Mouse (Mus musculus) forebrain, embryonic 13.5 days (tissue): ENCODE measurements around the gene Pts. TPM values are rescaled to one million over a fixed set of nuclear protein-coding genes. Genes with fewer than 3 reads are reported as not detected.

ENCODE experiments used
- ATAC-seq: fragments of 200-750 bp; cut with Nextera tagmentation; 2 replicates; pipeline ENCODE4 v1.8.0; 2017
- H3K27ac ChIP-seq: fragments of 300-500 bp; sonication (generic); 2 replicates; pipeline ENCODE4 v1.5.1; 2015; ENCODE audit warnings: inconsistent platforms, mild to moderate bottlenecking, moderate library complexity
- H3K27me3 ChIP-seq: fragments of 300-500 bp; sonication (generic); 2 replicates; pipeline ENCODE4 v1.6.1; 2015; ENCODE audit warnings: mild to moderate bottlenecking, inconsistent platforms
- H3K36me3 ChIP-seq: fragments of 300-500 bp; sonication (generic); 2 replicates; pipeline ENCODE4 v1.6.1; 2015; ENCODE audit warnings: mild to moderate bottlenecking, inconsistent platforms; ENCODE audit not compliant: poor library complexity, severe bottlenecking
- H3K4me1 ChIP-seq: fragments of 300-500 bp; sonication (generic); 2 replicates; pipeline ENCODE4 v1.6.1; 2015; ENCODE audit warnings: inconsistent platforms
- H3K4me2 ChIP-seq: fragments of 300-500 bp; sonication (generic); 2 replicates; pipeline ENCODE4 v1.6.1; 2015; ENCODE audit warnings: inconsistent platforms, mild to moderate bottlenecking, moderate library complexity
- H3K4me3 ChIP-seq: fragments of 300-500 bp; sonication (generic); 2 replicates; pipeline ENCODE4 v1.5.1; 2015; ENCODE audit warnings: mild to moderate bottlenecking, inconsistent platforms
- H3K9ac ChIP-seq: fragments of 300-500 bp; sonication (generic); 2 replicates; pipeline ENCODE4 v1.6.1; 2015; ENCODE audit warnings: mild to moderate bottlenecking, inconsistent platforms
- H3K9me3 ChIP-seq: fragments of 300-500 bp; sonication (generic); replicated peaks from 2 replicates; pipeline ENCODE4 v1.6.1; 2016; ENCODE audit warnings: inconsistent platforms
- WGBS: fragments of 180-500 bp; shearing (Covaris S2); methylation state at CpG from one replicate; pipeline ENCODE4 v1.1.7; 2015; 5-methylcytosine and 5-hydroxymethylcytosine counted together
- polyA plus RNA-seq: library from polyadenylated mRNA; unstranded; fragments of >200 nt; fragmentation: Nextera tagmentation; extraction: Ambion mirVana; gene quantifications from 2 replicates; pipeline ENCODE4 v1.2.1, GENCODE M21; 2015

The Pts gene
- polyA plus RNA-seq: 97.0 and 102 TPM in 2 replicates

DNA sequence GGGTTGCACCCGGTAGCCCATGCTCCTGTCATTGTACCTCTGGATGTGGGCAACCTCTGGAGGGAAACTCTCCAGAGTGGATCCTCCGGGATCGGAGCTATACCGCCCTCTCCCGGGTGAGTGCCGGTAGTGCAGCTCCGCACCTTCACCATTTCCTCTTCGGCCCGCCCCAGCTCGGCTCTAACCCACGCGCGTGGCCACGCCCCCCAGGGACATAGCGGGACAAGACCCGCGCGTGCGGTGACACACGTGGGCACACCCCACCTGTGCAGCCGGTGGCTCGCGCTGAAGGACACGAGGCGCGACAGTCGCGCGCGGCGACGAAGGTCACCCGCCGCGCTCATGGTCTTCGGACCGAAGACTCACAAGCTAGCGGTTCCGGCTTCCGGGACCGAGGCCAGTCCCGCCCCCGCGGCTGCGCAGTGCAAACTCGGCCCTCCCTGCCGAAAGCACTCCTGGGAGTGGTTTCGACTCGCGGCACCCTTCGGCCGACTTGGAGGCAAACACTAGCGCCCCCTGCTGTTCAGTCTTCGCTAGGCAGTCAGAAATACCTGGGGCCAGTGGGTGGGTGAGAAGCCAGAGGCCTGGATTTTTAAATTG lies at the start of gene Pts:
TSS of gene Pts (minus strand) at position 432 of the 600 bp plus-strand sequence.
- H3K4me1 ChIP-seq: peaks cover 15% of the 10 kb centered on the region
- no peaks in the 10 kb centered on the region for H3K27me3 ChIP-seq
- no peaks in the 10 kb centered on the region for H3K9me3 ChIP-seq
- peak within 1 kb of the TSS; percentile 81 for H3K4me3 ChIP-seq
- H3K4me2 ChIP-seq: peak within 1 kb of the TSS; percentile 59
- peak within 1 kb of the TSS; percentile 65 for H3K27ac ChIP-seq
- H3K36me3 ChIP-seq: no peaks in the 10 kb centered on the region
- under 1% methylated on average over 54 of the region's 54 CpGs for WGBS
- ATAC-seq: peak; percentile 99
- peak within 1 kb of the TSS; percentile 77 for H3K9ac ChIP-seq

DNA sequence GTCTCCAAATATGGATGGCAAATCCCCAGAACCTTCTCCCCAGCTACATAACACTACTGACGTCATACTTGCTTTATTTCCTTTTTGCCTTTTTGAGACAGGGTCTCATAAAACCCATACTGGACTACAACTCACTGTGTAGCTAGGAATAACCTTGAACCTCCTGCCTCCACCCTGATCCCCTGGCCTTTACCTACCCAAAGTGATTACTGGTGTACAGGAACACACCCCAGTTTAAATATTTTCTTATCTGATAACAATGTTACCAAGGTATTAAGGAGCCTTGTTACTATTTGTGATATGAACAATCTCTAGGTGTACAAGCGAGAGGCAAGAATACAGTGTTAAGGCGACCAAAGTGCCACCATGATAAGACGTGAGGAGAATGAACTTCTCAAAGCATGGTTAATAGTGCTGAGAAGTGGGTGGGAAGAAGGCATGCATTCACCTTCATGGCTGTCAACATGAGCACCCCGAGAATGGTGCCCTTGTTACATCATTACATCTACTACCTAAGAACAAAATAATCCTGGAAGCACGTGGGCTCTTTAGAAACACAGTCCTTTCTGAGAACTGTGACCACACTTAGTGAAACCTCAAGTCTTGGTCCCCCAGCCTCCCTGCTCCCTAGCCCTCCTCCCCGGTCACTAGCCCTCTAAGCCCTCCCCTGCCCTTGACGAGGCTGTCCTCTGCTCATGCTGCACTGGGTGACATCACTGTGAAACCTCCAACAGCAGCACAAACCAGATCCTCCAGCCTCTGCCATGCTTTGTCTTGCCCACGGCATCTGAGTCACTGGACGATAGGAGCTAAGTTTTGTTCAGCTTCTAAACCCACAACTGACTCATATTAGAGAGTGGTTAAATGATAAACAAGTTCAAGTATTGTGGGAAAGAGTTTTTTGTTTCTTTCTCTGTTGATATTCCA lies 41.3 kb upstream of the Pts start:
- ATAC-seq: no peak
- Histone ChIP-seq H3K4me3 (no peak overlapping the region), H3K4me2 (no peak overlapping the region), H3K9me3 (no peaks in the 10 kb centered on the region), H3K9ac (no peak overlapping the region), H3K27me3 (0 out of 2 replicates have a peak, but pooled peaks cover 3% of the 10 kb centered on the region), H3K27ac (no peak overlapping the region), H3K36me3 (no peaks in the 10 kb centered on the region), H3K4me1 (no peaks in the 10 kb centered on the region)
- WGBS: 76% methylated on average over 10 of the region's 10 CpGs

DNA sequence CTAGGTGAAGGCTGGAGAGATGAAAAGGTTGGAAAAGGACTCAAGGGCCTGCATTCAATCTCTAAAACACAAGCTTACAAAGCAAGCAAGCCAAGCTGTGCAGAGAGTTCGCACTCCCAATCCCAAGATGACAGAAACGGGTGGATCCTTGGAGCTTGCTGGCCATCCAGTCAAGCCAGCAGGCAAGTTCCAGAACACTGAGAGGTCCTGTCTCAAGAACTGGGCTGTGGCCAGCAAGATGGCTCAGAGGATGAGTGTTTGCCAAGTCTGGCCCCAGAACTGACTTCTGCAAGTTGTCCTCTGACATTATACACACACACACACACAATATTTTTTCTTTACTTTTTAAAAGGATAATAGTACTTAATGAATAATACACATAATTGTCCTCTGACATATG lies 39.4 kb upstream of the Pts start:
- no peak overlapping the region for H3K4me3 ChIP-seq
- 90% methylated on average over 2 of the region's 2 CpGs for WGBS
- H3K36me3 ChIP-seq: no peaks in the 10 kb centered on the region
- H3K9me3 ChIP-seq: no peaks in the 10 kb centered on the region
- ATAC-seq: no peak
- H3K9ac ChIP-seq: no peak overlapping the region
- H3K27me3 ChIP-seq: 0 out of 2 replicates have a peak, but pooled peaks cover 3% of the 10 kb centered on the region
- no peak overlapping the region for H3K27ac ChIP-seq
- no peaks in the 10 kb centered on the region for H3K4me1 ChIP-seq
- H3K4me2 ChIP-seq: no peak overlapping the region

DNA sequence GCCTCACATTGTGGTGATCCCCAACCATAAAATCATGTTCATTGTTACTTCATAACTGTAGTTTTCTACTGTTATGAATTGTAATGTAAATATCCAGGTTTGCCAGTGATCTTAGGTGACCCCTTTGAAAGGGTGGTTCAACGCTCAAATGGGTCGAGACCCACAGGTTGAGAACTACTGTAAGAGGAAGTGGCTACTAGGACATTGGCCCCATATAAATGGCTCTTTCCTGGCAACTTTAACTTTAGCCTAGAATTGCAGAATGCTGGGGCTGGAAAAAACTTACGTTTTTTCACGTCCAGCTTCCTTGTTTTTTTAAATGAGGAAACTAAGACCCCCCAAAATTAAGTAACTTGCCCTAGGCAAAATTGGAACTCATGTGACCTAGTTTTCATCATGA lies 38.8 kb upstream of the Pts start:
- WGBS: 88% methylated on average over 4 of the region's 4 CpGs
- H3K9me3 ChIP-seq: no peaks in the 10 kb centered on the region
- 0 out of 2 replicates have a peak, but pooled peaks cover 3% of the 10 kb centered on the region for H3K27me3 ChIP-seq

DNA sequence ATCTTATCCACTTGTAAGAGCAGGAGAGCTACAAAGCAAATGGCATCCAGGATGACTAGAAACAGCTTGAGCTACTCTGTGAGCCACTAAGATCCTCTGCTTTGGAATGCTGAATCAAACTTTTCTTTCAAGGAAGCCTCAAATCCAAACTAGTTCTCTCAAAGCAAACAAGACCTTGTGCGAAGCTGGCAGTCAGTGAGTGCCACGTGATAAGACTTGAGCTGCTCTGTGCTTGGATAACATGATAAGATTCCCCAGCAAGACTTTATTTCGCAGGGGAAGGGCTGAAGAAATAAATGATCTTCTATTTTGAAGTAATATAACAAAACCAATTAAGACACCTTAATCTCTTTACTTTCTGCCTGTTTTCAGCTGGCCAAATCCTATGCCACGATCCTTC lies 37.4 kb upstream of the Pts start:
- H3K9ac ChIP-seq: no peak overlapping the region
- 85% methylated on average over 4 of the region's 4 CpGs for WGBS
- H3K36me3 ChIP-seq: no peaks in the 10 kb centered on the region
- no peaks in the 10 kb centered on the region for H3K4me1 ChIP-seq
- H3K27ac ChIP-seq: no peak overlapping the region
- no peak overlapping the region for H3K4me3 ChIP-seq
- no peaks in the 10 kb centered on the region for H3K9me3 ChIP-seq
- 0 out of 2 replicates have a peak, but pooled peaks cover 3% of the 10 kb centered on the region for H3K27me3 ChIP-seq
- ATAC-seq: no peak
- no peak overlapping the region for H3K4me2 ChIP-seq

More for the DNA sequence above, 38.8 kb upstream of the Pts start:
- Histone ChIP-seq H3K9ac (no peak overlapping the region), H3K4me3 (no peak overlapping the region), H3K4me2 (no peak overlapping the region), H3K36me3 (no peaks in the 10 kb centered on the region), H3K4me1 (no peaks in the 10 kb centered on the region), H3K27ac (no peak overlapping the region)
- ATAC-seq: no peak

DNA sequence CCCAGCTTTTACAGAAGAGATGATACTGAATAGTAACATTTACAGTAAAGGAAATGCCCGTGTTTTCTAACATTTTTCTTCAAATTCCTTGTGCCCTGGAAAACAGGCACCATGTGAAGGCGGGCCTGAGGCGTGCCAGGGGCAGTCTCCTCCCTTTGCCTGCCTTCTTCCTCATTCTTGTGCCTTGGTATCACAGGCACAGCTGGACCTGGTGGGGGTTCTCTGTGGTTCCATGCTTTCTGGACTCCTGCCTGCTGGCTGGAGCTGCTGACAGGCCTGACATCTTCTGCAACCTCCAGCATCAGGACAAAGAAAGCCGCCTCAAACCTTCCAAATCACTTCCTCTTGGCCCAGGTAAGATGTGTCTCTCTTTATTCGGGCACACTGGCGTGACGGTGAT lies 36.6 kb upstream of the Pts start:
- H3K4me3 ChIP-seq: no peak overlapping the region
- H3K36me3 ChIP-seq: no peaks in the 10 kb centered on the region
- no peaks in the 10 kb centered on the region for H3K9me3 ChIP-seq
- H3K4me2 ChIP-seq: no peak overlapping the region
- 0 out of 2 replicates have a peak, but pooled peaks cover 3% of the 10 kb centered on the region for H3K27me3 ChIP-seq
- H3K9ac ChIP-seq: no peak overlapping the region
- ATAC-seq: no peak
- no peaks in the 10 kb centered on the region for H3K4me1 ChIP-seq
- WGBS: 80% methylated on average over 7 of the region's 7 CpGs
- H3K27ac ChIP-seq: no peak overlapping the region

DNA sequence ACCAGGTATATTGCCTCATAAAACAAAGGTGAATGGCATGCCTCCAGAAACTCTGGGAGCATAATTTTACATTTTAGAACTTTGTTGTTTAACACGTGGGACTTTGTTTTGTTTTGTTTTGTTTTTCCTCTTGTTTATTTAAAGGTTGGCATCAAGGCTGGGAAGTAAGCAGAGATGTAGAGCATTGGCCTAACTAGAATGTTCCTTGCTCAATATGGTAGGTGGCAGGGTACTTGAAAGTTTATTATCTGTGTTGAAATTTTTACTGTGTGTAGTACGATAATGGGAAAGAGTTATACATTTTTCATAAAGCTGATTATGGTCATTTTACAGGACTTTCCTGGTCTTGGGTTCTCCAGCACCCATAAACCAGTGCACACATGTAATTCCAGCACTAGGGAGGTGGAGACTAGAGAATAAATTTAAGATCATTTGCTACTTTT lies 33.4 kb upstream of the Pts start:
- no peak for ATAC-seq
- Histone ChIP-seq H3K27me3 (0 out of 2 replicates have a peak, but pooled peaks cover 3% of the 10 kb centered on the region), H3K4me2 (no peak overlapping the region), H3K4me1 (no peaks in the 10 kb centered on the region), H3K36me3 (no peaks in the 10 kb centered on the region), H3K4me3 (no peak overlapping the region), H3K9me3 (no peaks in the 10 kb centered on the region), H3K27ac (no peak overlapping the region), H3K9ac (no peak overlapping the region)
- WGBS: 84% methylated on average over 2 of the region's 2 CpGs

DNA sequence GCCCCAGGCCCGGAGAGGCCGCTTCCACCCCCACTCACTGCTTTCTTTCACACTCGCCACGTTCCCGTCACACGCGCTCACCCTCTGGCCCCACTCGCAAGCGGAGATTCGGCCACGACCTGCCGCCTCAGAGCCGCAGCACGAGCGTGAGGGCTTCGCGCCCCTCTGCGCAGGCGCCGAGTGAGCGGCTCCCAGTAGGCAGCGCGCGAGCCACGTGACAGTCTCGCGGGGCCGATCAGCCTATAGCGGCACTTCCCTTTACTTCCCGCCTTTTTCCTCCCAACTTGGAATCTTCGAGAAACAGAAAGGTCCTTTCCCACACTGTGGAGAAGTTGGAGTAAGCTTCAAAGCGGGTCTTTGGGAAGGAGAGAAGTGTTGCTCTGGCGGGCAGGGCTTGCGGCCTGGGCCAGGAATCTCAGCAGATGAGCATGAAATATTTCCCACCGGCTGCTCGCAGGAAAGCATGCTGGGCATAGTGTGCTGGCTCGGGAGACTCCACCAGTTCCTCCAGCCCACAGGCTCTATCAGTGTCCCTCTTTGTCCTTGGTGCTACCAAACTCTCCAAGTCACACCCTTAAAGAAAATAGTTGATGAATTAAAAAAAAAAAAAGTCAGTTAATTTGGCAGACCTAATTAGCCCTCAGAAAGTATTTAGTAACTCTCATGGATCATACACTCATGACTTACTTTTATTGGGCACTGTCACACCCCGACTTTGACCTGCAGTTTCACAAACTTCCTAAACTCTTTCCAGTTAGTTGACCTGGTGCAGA lies 32.8 kb upstream of the Pts start, which contains the start of gene Tex12:
TSS of gene Tex12 (minus strand) at position 181 of the 773 bp plus-strand sequence.
- 90% methylated on average over 38 of the region's 38 CpGs for WGBS
- ATAC-seq: no peak
- Histone ChIP-seq H3K4me1 (no peaks in the 10 kb centered on the region), H3K36me3 (no peaks in the 10 kb centered on the region), H3K4me3 (no peak within 1 kb of the TSS), H3K27ac (no peak within 1 kb of the TSS), H3K4me2 (no peak within 1 kb of the TSS), H3K9me3 (no peaks in the 10 kb centered on the region), H3K9ac (no peak within 1 kb of the TSS), H3K27me3 (0 out of 2 replicates have a peak, but pooled peaks cover 3% of the 10 kb centered on the region)

DNA sequence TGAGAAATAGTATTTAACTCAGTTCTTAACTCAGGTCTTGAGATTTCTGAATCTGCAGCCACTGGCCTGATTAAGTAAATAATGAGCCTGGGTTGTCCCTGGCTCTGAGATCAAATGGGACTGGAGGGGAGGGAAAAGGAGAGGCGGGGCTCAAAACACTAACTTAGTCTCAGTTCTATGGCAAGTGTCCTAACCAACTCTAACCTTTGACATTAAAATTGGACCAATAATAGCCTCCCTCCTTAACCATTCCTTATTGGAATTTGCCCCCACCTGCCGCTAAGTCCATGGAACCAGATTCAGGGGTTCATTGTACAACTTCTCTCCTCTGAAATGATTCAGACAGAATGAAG lies 26.5 kb upstream of the Pts start, which contains the start of gene Bco2:
TSS of gene Bco2 (minus strand) at position 88 of the 353 bp plus-strand sequence.
- peak; percentile 63; the same call in 1 of the 2 replicates for ATAC-seq
- peak within 1 kb of the TSS; percentile 58 for H3K4me2 ChIP-seq
- H3K9ac ChIP-seq: peak within 1 kb of the TSS; percentile 59; the same call in 1 of the 2 replicates
- peak within 1 kb of the TSS; percentile 86 for H3K27ac ChIP-seq
- 3% methylated on average over 2 of the region's 2 CpGs for WGBS
- peaks cover 19% of the 10 kb centered on the region for H3K4me1 ChIP-seq
- no peaks in the 10 kb centered on the region for H3K27me3 ChIP-seq
- H3K36me3 ChIP-seq: no peaks in the 10 kb centered on the region
- peak within 1 kb of the TSS; percentile 22 for H3K4me3 ChIP-seq
- H3K9me3 ChIP-seq: no peaks in the 10 kb centered on the region

DNA sequence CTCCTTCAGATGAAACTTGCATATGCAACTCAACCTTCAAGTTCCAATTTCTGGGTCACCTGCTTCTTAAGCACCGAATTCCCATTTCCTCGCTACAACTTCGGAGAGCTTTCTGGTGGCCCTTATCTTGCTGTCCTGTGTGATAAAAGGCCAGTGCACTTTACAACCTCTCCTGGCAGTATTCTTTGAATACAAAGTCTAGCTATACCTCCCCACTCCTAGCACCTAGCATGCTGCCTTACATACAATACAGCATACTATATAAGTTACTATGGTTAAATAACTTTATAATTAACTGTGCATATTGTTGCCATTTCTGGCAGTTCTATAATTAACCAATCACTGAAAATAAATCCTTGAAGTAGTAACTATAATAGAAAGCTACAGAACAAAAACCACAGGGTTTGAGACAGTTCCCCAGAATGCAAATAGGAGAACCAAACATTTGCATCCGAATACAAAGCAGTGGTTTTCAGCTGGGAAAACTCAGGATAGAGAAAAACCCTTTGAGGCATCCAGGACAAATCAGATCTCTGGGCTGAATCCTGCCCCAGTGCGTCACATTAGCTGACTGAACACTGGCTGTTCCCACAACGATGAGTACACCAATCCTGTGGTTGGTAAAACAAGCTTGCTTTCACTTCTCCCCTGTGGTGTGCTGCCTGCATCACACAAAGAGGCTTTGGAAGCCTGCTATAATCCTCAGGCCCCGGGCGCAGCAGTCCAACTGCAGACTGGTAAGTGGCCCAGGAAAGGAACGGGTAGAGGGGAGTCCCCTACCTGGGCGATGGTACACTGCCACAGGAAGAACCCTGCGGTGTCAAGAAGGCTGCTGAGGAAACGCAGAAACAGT lies 25.9 kb upstream of the Pts start, which contains the start of gene Il18:
TSS of gene Il18 (plus strand) at position 587 of the 853 bp plus-strand sequence.
- ATAC-seq: peak; percentile 95
- Histone ChIP-seq H3K4me1 (peaks cover 19% of the 10 kb centered on the region), H3K4me3 (peak within 1 kb of the TSS; percentile 22), H3K36me3 (no peaks in the 10 kb centered on the region), H3K27me3 (no peaks in the 10 kb centered on the region), H3K27ac (peak within 1 kb of the TSS; percentile 86), H3K9me3 (no peaks in the 10 kb centered on the region), H3K9ac (peak within 1 kb of the TSS; percentile 59; the same call in 1 of the 2 replicates), H3K4me2 (peak within 1 kb of the TSS; percentile 58)
- WGBS: 12% methylated on average over 12 of the region's 12 CpGs

DNA sequence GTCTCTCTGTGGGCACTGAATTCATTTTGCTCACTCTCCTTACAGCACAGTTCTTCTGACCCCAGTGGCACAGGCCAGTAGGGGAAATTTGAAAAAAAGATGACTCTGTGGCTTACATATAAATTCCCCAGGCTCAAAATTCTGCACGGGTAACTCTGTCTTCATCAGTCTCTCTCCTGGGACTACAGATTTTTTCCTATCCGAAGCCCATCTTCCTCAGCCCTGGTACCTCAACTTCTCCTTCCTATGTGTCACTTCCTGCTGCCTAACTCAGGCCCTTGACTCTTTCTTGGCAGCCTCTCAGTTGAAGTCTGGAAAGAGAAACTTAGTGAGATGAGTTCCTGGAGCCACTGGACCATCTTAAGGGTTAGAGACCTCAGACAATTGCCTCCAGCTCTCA lies 25.0 kb upstream of the Pts start:
- H3K9me3 ChIP-seq: no peaks in the 10 kb centered on the region
- ATAC-seq: no peak
- WGBS: 89% methylated on average over 2 of the region's 2 CpGs
- H3K36me3 ChIP-seq: no peaks in the 10 kb centered on the region
- H3K4me2 ChIP-seq: no peak overlapping the region
- H3K4me1 ChIP-seq: peaks cover 19% of the 10 kb centered on the region
- no peak overlapping the region for H3K4me3 ChIP-seq
- H3K27ac ChIP-seq: peak overlapping the region; percentile 86; the same call in 1 of the 2 replicates
- no peaks in the 10 kb centered on the region for H3K27me3 ChIP-seq
- H3K9ac ChIP-seq: no peak overlapping the region
